Mouse (Mus musculus) forebrain, embryonic 14.5 days (tissue): ENCODE results near the gene Csad. TPM values are rescaled to one million over a fixed set of nuclear protein-coding genes. Genes with fewer than 3 reads are reported as not detected.
A peak's percentile ranks its signal among the peaks of the same experiment; 100 is the strongest.

Experiments
- ATAC-seq: fragments of 200-750 bp; cut with Nextera tagmentation; 2 replicates; pipeline ENCODE4 v1.8.0; 2017; ENCODE audit warnings: mild to moderate bottlenecking, moderate library complexity
- DNase-seq: peaks from one replicate; pipeline ENCODE4 v3.0.0-alpha.2; 2015; ENCODE audit warnings: low spot score
- H3K27ac ChIP-seq: fragments of 300-500 bp; sonication (generic); 2 replicates; pipeline ENCODE4 v1.5.1; 2014; ENCODE audit warnings: low read depth, mild to moderate bottlenecking, control low read depth, low read length, moderate library complexity
- H3K27me3 ChIP-seq: fragments of 300-500 bp; sonication (generic); replicated peaks from 2 replicates; pipeline ENCODE4 v1.6.1; 2014; ENCODE audit warnings: low read length, control low read depth, mixed read lengths; ENCODE audit not compliant: control insufficient read depth, insufficient read depth
- H3K36me3 ChIP-seq: fragments of 300-500 bp; sonication (generic); 2 replicates; pipeline ENCODE4 v1.6.1; 2014; ENCODE audit warnings: low read length, control low read depth; ENCODE audit not compliant: control insufficient read depth, insufficient read depth
- H3K4me1 ChIP-seq: fragments of 300-500 bp; sonication (generic); 2 replicates; pipeline ENCODE4 v1.6.1; 2014; ENCODE audit warnings: antibody characterized with exemption, low read length, control low read depth; ENCODE audit not compliant: control insufficient read depth, insufficient read depth
- H3K4me2 ChIP-seq: fragments of 300-500 bp; sonication (generic); 2 replicates; pipeline ENCODE4 v1.6.1; 2014; ENCODE audit warnings: mild to moderate bottlenecking, control low read depth, low read length
- H3K4me3 ChIP-seq: fragments of 300-500 bp; sonication (generic); 2 replicates; pipeline ENCODE4 v1.5.1; 2014; ENCODE audit warnings: low read depth, low read length, control low read depth
- H3K9ac ChIP-seq: fragments of 300-500 bp; sonication (generic); 2 replicates; pipeline ENCODE4 v1.6.1; 2014; ENCODE audit warnings: mild to moderate bottlenecking, low read length, control low read depth, moderate library complexity
- H3K9me3 ChIP-seq: fragments of 300-500 bp; sonication (generic); replicated peaks from 2 replicates; pipeline ENCODE4 v1.6.1; 2016; ENCODE audit warnings: low read length, control low read depth, mixed read lengths; ENCODE audit not compliant: control insufficient read depth
- whole genome bisulfite sequencing: fragments of 180-500 bp; shearing (Covaris S2); extraction: QIAGEN DNeasy Blood & Tissue Kit; methylation state at CpG from one replicate; pipeline ENCODE4 v1.1.7; 2014; 5-methylcytosine and 5-hydroxymethylcytosine counted together
- polyA plus RNA-seq: library from polyadenylated mRNA; unstranded; fragments of >200 nt; fragmentation: Nextera tagmentation; extraction: Ambion mirVana; gene quantifications from 2 replicates; pipeline ENCODE4 v1.2.1, GENCODE M21; 2014

The Csad gene
- 23.3 and 25.6 TPM in 2 replicates for polyA plus RNA-seq

DNA sequence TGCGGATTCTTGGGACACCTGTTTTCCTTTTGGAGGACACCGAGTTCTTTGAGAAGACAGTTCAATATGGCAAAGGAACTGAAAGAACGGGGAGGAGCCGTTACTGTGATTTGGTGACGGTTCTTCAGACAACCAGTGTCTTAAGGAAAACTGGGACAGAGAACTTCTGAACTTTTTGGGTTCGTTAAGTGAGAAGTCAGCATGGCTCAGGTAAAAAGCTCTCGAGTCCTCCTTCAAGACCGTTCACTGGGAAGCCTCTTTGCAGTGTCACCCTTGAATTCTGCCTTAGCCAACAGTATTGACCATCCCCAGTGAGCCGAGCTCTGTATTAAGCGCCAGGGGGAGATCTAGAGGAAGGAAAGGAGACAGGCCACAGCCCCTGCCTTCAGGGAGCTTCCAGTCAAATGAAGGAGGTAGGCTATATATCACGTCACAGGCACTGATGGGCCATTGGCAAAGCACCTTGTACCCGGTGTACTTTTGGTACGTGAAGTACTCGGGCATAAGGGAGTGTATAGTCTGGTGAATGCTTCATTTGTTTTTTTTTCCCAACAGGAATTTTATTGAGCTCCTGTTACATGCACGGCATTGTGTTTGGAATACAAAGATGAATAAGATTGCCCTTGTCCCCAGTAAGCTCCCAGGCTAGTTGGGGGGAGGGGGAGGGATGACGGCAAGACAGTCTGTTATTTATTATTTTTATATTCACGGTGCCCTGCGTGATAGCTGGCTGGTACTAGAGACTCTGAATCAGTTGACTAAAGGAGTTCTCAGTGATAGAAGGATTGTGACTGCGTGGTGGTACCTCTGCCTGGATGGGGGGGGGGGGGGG, at the start of gene Csad:
Csad (minus strand) TSS at position 51 of the 832 bp plus-strand sequence.
- Histone ChIP-seq H3K4me3 (peak within 1 kb of the TSS; percentile 83), H3K27ac (peak within 1 kb of the TSS; percentile 99), H3K4me2 (peak within 1 kb of the TSS; percentile 62), H3K36me3 (peaks cover 41% of the 10 kb centered on the region), H3K9ac (peak within 1 kb of the TSS; percentile 86), H3K4me1 (peaks cover 19% of the 10 kb centered on the region), H3K9me3 (no peaks in the 10 kb centered on the region), H3K27me3 (no peaks in the 10 kb centered on the region)
- DNase-seq (peak; percentile 5), ATAC-seq (no peak)
- WGBS = 41% methylated on average over 19 of the region's 19 CpGs

DNA sequence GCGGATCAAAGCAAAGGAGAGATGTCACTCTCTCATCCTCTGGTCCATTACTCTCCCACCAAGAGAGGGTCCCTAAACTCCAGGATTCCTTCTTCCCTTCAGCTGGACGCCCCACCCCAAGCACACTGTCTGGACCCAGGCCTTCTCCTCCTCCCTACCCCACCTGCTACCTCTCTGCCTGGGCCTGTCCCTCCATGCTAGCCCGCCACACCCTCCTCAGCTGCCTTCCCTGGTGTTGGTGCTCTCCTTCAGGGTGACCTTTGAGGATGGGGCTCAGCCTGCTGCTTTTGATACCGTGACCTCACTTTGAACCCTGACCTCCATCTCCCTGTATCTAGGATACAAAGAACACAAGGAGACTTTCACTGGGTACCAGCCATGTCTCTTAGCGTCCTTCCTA, 46.0 kb upstream of the Csad start:
- H3K27me3 ChIP-seq = peaks cover 12% of the 10 kb centered on the region; the same call in 1 of the 2 replicates
- H3K4me3 ChIP-seq = no peak overlapping the region
- no peaks in the 10 kb centered on the region for H3K9me3 ChIP-seq
- peaks cover 10% of the 10 kb centered on the region for H3K4me1 ChIP-seq
- no peak for DNase-seq
- H3K36me3 ChIP-seq = no peaks in the 10 kb centered on the region
- H3K9ac ChIP-seq = no peak overlapping the region
- WGBS = 64% methylated on average over 5 of the region's 5 CpGs
- H3K4me2 ChIP-seq = no peak overlapping the region
- no peak for ATAC-seq
- H3K27ac ChIP-seq = no peak overlapping the region

- no peak for DNase-seq
- H3K4me3 ChIP-seq = no peak overlapping the region
- H3K9me3 ChIP-seq = no peaks in the 10 kb centered on the region
- no peak for ATAC-seq
- no peak overlapping the region for H3K9ac ChIP-seq
- H3K4me2 ChIP-seq = no peak overlapping the region
- H3K36me3 ChIP-seq = no peaks in the 10 kb centered on the region
- WGBS = 60% methylated on average over 9 of the region's 9 CpGs
- H3K27ac ChIP-seq = no peak overlapping the region
- peaks cover 18% of the 10 kb centered on the region; the same call in 1 of the 2 replicates for H3K27me3 ChIP-seq
- H3K4me1 ChIP-seq = peaks cover 13% of the 10 kb centered on the region
Measured at GRCm38 (mm10) chr15:102249967-102250366, 45.4 kb upstream of the Csad start.

DNA sequence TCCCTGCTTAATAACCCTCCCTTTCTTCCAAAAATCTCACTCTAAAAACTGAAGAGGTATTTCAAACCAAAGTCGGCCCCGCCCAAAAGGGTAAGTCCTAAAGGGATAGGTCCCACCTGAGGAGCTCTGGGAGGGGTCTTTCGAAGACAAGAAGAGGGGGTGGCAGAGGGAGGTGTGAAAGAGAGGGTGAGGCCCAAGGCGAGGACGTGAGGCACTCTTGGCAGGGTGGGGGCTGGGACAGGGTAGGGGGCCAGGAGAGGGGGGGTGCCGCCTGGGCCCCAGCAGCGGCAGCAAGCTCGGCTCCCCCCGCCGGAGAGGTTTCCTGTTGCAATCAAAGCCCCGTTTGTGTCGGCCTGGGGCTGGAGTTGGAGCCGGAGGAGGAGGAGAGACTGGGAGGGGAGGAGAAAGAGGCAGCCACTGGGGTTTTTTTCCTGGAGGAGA, 44.7 kb upstream of the Csad start:
- Histone ChIP-seq H3K4me1 (peaks cover 13% of the 10 kb centered on the region), H3K27me3 (peaks cover 24% of the 10 kb centered on the region), H3K4me3 (no peak overlapping the region), H3K9me3 (no peaks in the 10 kb centered on the region), H3K27ac (0 out of 2 replicates have a peak overlapping the region, but pooled peaks have one; percentile 9), H3K36me3 (no peaks in the 10 kb centered on the region), H3K4me2 (peak overlapping the region; percentile 14; the same call in 1 of the 2 replicates), H3K9ac (peak overlapping the region; percentile 37; the same call in 1 of the 2 replicates)
- DNase-seq (no peak), ATAC-seq (no peak)
- WGBS = 5% methylated on average over 12 of the region's 13 CpGs

DNA sequence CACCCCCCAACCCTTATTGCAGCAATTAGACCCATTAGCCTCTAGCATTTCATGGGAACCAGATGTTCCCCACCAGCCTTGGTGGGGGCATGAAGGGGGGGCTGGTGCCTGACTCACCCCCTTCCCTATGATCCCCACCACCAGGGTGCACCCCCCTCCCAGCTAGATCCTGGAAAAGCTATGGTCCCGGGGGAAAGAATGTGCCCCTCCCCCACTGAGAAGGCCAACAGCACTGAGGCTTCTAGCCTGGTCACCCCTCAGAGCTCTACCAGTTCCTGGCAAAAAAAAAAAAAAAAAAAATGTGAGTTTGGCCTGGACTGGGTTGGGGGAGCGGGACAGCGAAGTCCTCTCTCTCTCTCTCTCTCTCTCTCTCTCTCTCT, 44.3 kb upstream of the Csad start:
- Histone ChIP-seq H3K27me3 (peaks cover 29% of the 10 kb centered on the region), H3K9me3 (no peaks in the 10 kb centered on the region), H3K4me1 (peaks cover 13% of the 10 kb centered on the region), H3K36me3 (no peaks in the 10 kb centered on the region), H3K27ac (no peak overlapping the region), H3K4me2 (no peak overlapping the region), H3K9ac (no peak overlapping the region; the same call in 1 of the 2 replicates), H3K4me3 (no peak overlapping the region)
- WGBS = 8% methylated on average over 3 of the region's 3 CpGs
- no peak for ATAC-seq
- DNase-seq = no peak

DNA sequence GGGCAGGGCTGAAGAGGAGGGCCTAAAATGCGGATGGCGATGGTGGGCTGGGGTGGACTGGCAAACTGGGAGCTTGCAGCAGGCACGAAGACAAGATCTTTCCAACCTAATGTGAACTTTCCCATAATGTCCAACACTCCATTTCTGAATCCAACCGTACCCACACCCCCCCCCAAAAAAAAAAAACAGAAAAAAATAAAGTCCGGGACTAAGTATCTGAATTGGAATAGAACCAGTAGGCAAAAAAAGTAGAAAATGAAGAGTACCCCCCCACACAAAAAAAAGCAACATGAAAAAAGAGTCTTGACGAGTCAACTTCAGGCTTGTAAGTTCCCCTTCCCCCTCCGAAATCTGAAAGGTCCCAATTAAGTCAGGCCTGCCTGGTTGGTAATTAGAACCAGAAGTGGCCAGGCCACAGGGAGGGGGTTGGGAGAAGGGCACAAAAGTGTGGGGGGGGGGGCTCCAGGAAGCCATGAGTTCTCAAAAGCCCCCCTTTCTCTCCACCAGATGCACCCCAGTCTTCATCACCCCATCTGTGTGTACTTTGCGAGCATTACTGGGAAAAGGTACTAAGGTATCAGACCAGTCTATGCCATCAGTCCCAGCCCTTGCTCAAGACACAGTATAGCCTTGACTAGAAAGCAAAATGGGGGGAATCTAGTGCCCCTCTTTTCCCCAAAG, 43.7 kb upstream of the Csad start:
- Histone ChIP-seq H3K36me3 (no peaks in the 10 kb centered on the region), H3K27ac (no peak overlapping the region), H3K27me3 (peaks cover 34% of the 10 kb centered on the region), H3K9me3 (no peaks in the 10 kb centered on the region), H3K9ac (peak overlapping the region; percentile 64), H3K4me3 (peak overlapping the region; percentile 52), H3K4me1 (peaks cover 13% of the 10 kb centered on the region), H3K4me2 (peak overlapping the region; percentile 96)
- WGBS = 8% methylated on average over 8 of the region's 8 CpGs
- ATAC-seq (no peak), DNase-seq (peak; percentile 25)

- Histone ChIP-seq H3K36me3 (no peaks in the 10 kb centered on the region), H3K4me2 (peak overlapping the region; percentile 96), H3K4me3 (peak overlapping the region; percentile 52), H3K27ac (peak overlapping the region; percentile 83; the same call in 1 of the 2 replicates), H3K27me3 (peaks cover 42% of the 10 kb centered on the region), H3K9me3 (no peaks in the 10 kb centered on the region), H3K4me1 (peaks cover 15% of the 10 kb centered on the region), H3K9ac (peak overlapping the region; percentile 64)
- DNase-seq (peak; percentile 50), ATAC-seq (peak; percentile 45)
- under 1% methylated on average over 59 of the region's 65 CpGs for WGBS
Measured at GRCm38 (mm10) chr15:102247252-102248130, 43.0 kb upstream of the Csad start.

- Histone ChIP-seq H3K4me2 (peak overlapping the region; percentile 96), H3K4me1 (peaks cover 15% of the 10 kb centered on the region), H3K27me3 (peaks cover 42% of the 10 kb centered on the region), H3K9me3 (no peaks in the 10 kb centered on the region), H3K36me3 (no peaks in the 10 kb centered on the region), H3K9ac (peak overlapping the region; percentile 64), H3K4me3 (peak overlapping the region; percentile 52), H3K27ac (peak overlapping the region; percentile 83)
- peak; percentile 84 for ATAC-seq
- WGBS = 0% methylated on average over 35 of the region's 35 CpGs
- DNase-seq = peak; percentile 96
Measured at GRCm38 (mm10) chr15:102246866-102247251, 42.3 kb upstream of the Csad start.
